Mouse (Mus musculus): ENCODE measurements around the gene Cox4i2.

Gene Cox4i2

DNA sequence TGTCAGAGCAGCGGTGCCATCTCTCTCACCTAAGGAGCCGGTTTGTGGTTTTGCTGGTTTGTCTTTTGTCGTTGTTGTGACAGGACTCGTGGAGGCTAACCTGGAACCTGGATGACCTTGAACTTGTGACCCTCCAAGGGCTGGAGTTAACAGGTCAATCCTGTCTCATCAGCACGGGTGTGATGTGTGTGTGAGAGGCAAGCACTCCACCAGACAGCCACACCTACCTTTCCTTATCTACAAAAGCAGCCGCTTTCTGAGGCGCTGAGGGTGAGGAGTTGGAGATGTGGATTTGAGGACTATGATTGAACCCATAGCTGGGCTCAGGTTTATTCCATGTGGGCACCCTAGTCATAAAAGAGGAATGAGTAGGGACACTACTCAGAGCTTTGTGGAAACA lies 15.7 kb downstream of the Cox4i2 start:
- no peak for DNase-seq (ENCODE audit: low spot score)

DNA sequence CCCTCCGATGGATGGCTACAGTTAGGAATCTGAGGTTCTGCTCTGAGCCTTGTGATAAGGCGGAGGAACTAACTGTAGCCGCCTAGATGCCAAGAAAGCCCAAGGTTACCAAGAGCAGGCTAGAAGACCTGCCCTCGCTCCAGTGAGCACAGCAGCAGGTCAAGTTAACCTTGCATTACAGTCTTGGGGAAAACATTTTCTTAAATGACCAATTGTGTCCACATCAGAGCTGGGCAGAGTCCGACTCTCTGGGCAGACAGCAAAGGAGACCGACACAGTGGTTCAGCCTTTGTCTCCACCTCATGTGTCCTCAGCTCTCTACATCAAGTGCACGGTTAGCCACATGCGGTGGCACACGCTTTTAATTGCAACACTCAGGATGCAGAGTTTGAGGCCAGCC lies 17.6 kb downstream of the Cox4i2 start:
- DNase-seq (ENCODE audit: low spot score) = no peak

DNA sequence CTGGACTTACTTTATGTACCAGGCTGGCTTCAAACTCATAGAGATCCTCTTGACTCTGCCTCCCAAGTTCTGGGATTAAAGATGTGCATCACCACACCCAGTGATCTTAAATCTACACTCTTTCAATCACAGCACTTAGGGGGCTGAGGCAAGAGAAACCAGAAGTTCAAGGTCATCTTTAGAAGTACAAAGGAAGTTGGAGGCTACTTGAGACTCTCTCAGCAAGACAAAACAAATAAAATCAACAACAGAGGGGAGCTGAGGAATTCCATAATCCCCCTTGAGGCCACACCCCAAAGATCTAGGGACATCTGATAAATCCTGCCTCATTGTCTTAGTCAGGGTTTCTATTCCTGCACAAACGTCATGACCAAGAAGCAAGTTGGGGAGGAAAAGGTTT lies 18.3 kb downstream of the Cox4i2 start:
- DNase-seq (ENCODE audit: low spot score) = no peak

DNA sequence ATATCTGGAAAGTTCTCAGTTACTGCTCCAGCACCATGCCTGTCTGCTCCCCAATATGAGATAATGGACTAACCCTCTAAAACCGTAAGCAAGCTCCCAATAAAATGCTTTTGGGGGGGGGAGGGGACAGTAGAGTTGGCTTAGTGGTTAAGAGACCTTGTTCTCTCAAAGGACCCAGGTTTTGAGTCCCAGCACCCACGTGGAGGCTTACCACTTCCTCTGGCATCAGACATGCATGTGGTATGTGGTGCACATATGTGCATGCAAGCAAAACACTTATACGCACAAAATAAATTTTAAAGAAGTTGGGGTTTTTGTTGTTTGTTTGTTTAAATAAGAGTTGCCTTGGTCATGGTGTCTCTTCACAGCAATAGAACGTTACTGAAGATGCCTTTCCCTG lies 21.4 kb downstream of the Cox4i2 start:
- DNase-seq (ENCODE audit: low spot score) = no peak

DNA sequence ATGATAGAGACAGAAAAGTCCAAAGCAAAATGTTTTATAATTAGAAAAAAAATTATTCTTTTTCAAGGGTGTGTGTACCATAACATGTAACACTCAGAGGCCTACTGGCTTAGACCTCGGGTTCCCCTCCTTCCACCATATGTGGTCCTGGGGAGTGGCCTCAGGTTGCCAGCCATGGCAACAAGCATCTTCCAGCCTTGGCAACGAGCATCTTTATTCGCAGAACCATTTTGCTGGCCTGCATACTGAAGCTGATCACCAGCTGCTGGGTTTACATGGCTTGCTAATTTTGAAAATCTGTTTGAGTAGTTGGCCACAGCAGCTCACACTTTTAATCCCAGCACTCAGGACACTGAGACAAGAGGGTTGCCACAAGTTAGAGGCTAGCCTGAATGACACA lies 22.0 kb downstream of the Cox4i2 start:
- DNase-seq (ENCODE audit: low spot score) = no peak

DNA sequence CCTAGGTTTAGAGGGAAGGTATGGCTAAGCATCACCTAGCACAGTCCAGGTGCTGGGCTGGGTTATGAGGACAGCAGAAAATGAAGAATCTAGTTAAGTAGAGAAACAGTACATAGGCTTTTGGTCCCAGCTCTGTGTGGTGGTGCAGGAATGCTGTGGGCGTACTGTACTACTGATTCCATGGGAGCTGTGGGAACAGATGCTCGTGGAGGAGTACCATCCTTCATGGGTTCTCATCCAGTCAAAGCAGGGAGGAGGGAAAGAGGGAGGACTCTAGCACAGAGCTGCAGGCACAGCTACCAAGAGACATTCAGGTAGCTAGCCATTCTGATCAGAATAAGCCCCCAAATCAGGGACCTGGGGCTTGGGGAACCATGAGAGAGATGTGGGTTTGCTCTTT lies 22.5 kb downstream of the Cox4i2 start:
- no peak for DNase-seq (ENCODE audit: low spot score)

DNA sequence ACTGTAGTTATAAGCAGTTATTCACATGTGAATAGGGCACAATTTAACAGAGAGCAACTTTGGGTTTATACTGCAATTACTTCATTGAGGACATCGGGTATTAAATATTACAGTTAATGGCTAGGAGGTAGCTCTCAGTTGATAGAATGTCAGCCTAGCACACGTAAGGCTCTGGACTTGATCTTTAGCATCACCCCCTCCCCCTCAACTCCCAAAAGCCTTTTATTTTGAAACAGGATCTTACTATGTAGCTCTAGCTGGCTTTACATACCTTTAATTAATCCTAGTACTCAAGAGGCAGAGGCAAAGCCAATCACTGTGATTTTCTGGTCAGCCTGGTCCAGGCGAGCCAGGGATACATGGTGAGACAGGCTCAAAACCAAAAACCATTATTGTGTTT lies 23.1 kb downstream of the Cox4i2 start:
- DNase-seq (ENCODE audit: low spot score) = no peak

DNA sequence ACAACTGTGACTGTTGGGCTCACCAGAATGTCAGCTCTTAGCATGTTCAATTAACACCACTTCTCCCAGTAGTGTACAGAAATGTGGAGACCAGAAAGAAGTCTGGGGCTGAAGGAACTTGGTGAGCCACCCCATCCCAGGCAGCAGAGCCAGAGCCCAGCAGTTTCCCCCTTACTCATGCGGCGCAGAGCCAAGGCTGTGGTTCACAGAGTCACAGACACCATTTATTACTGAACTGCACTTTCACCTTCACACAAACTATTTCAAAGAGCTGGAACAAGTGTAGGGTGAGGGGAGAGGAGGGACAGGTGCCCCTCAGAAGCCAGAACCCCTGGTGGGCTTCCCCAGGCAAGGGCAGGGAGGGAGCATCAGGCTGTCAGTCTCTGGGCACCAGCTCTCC lies 26.5 kb downstream of the Cox4i2 start:
- DNase-seq (ENCODE audit: low spot score) = no peak

DNA sequence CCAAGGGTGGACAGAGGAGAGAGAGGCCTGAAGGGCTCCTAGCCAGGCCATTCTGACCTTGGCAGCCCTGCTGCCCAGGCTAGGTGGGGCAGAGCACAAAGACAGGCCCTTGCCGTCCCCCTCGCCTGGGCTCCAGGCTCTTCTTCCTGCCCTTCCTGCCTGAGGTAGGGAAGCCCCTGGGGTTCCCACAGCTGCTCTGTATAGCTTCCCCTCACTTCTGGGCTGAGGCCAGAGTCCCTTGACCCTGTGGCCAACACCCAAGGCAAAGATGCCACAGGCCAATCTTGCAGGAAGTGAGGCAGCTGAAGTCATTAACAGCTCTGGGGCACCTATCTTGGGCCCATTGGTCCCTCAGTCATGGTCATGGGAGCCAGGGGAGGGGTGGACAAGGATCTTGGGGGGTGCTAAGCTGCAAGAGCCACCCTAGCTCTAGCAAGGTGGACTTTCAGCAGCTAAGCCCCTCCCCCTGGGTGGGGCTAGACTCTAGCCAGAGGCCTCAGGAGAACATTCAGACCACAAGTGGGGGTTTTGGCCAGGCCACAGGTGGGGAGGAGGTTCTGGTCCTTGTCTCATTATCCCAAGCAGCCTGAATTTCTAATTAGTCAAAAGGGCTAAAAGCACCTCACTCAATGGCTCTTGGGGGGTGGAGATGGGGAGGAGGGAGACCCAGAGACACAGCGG lies 27.2 kb downstream of the Cox4i2 start:
- no peak for DNase-seq (ENCODE audit: low spot score)

DNA sequence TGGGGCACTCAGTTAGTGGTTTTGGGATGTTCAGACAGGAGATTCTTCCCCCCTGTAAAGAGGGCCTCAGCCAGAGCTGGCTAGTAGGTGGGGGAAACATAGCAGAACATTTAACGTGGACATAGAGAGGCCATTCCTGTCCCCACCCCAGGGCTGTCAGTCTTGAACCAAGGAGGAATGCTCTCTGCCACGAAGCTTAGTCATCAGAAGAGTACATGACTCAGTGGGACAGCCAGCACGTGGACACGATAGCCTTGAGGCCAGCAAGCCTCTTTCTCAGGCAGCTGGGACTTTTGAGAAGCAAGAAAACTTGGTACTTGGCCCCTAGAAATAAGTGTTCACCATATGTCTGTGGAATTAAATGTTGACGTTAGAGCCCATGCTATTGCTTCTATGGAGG lies 28.7 kb downstream of the Cox4i2 start:
- no peak for DNase-seq (ENCODE audit: low spot score)

DNA sequence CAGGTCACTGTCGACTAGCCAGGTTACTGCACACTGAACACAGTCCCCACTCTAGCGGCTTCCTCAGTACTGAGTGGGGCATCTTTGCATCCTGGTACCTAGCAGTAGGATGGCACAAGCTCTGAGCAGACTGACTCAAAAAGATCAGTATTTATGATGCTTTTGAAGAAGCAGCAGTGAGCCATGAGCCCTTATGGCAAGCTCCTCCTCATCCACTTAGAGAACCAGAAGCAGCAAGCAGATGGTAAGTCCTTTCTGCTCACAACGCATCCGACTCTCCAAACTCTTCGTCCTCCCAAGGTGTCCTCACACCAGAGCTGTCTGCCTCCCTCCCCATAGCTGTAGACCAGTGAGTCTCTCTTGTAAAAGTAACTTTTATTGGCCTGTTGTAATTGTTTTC lies 29.3 kb downstream of the Cox4i2 start:
- DNase-seq (ENCODE audit: low spot score) = no peak

DNA sequence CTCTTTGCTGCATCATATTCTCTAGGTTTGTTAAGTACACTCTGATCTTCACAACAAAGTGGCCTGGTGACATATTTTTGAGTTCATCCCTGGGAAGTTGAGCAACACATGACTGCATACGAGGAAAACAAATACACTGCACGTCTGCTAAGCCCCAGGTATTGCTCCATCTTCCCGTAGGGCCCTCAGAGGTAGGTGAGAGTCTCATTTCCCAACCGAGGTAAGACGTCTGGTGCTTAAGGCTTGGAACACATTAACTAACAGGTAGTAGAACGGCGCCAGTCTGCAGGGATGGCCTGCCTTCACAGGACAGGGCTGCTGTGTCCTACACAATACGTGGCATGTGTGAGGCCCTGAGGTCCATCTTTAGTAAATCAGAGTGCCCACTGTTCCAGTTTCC lies 30.7 kb downstream of the Cox4i2 start:
- no peak for DNase-seq (ENCODE audit: low spot score)

DNA sequence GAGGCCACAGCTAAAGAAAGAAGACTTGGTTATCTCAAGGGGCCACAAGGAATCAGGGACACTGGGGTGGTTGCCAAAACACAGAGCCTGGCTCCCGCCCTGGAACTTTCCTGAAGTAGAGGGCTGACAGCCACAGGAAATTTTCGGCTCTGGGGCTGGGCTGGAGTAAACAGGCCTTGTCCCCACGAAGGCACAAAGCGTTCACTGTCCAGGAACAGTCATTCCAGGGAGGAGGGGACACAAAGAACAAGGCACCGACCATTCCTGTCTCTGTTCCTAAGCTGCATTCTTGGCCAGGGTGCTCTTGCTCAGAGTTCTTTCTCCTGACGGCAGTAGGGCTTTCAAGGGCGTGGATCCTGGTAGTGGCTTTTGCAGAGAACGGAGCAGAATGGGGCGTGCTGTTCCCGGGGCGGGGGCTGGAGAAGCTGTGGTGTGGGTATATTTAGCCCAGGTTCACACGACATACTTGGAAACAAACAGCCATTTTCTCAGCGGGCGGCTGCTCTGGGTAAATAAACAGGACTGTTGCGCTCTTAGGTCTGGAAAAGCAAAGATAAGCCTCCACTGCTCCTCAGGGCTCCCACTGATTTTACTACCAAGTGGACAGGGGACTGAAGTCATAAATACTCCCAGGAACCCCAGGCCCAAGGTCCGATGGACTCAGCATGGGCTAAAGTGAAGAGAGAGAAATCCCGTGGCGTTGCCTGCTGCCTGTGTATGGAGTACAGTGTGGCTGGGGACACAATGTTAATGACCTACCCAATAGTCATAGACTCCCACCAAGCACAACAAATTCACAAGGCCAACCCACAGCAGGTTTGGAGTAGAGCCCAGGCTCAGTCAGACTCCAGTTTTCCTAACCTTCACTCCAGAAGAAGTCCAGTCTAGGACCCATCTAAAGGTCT lies 31.7 kb downstream of the Cox4i2 start:
- no peak for DNase-seq (ENCODE audit: low spot score)

DNA sequence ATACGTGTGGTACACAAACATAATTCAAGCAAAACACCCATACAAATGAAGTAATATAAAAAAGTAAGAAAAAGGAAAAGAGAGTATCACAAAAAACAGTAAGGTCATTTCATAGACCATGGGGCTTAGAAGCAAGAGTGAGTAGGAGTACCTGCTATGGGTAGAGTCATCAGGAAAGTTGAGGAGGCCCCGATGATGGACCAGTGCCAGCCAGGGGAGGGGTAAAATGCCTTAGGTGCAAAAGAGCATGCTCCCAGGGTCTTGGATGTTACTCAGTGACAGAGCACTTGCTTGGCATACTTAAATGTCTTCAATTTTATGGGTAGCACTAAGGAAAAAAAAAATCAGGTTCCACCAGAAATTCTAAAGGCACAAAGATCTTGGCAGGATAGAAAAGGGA lies 33.2 kb downstream of the Cox4i2 start:
- no peak for DNase-seq (ENCODE audit: low spot score)

DNA sequence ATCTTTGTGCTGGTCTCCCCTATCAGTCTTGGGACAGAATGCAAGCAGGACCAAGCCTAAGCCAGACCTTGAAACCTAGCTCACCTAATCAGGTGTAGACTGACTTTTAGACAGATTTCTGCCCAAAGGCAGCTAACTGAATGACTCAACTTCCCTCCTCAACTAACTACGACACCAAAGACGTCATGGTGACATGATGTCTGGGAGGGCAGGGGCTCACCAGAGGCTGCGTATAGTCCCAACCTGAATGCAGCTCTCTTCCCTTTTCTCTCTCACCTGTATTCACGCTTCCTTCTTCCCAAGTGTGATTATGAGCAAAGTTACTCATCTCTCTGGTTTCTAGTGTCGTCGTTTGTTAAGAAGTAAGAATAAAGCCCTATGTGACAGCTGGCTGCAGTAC lies 33.6 kb downstream of the Cox4i2 start:
- no peak for DNase-seq (ENCODE audit: low spot score)

DNA sequence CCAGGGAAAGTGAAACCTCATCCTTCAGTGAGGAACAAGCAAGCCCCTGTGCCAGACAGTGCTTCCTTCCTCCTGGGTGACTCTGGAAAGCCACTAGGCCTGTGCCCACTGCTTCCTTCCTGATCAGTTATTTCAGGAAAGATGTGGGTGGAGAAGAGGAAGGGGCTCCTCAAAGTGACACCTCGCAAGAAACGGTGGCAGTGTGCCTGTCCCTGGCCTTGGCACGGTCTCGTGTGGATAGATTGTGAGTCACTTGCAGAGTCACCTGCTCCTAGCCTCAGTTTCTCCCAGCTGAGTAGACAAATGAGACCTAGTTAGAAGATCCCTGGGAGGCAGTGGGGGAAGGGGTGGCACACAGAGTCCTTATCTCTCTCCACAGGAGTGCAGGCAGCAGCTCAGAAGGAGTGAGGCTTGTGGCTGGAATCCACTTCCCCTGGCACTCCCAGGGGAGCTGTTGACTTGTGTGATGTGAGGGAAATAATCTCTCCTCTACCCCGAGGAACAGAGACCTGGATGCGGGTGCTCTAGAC lies 35.0 kb downstream of the Cox4i2 start:
- peak; percentile 41 for DNase-seq (ENCODE audit: low spot score)

DNA sequence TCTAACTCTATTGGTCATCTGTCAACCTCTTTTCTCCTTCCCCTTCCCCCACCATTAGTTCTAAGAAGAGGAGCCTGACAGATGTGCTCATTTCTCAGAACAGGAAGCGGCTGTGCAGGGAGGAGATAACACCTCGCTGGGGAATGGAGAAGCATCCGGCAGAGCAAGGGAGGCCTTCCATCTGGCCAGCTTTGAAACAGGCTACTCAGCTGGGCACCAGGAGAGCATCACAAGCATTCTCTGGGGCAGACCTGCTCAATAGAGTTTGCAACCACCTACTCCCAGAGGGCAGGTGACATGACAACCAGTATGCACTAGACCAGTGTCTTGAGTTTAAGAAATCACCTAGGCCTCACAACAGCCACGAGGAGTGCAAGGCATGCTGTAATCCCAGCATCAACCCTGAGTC lies 35.6 kb downstream of the Cox4i2 start:
- no peak for DNase-seq (ENCODE audit: low spot score)

DNA sequence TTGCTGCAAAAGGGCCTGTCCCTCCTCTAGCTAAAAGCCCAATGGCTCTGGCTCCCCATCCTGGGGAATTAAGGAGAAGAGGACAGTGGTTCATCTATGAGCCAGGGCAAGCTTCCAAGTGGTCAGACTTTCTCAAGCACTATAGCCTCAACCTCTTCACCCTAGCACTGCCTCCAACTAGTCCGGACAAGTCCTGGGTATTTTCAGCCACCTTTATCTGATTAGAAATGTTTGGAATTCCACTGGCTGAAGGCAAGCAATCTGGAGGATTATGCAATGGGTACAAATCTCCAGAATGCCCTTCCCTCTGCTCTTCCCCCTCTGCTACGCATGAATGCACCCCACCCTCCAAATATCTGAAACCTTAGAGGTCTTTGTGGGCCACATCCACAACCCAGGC lies 38.5 kb downstream of the Cox4i2 start:
- no peak for DNase-seq (ENCODE audit: low spot score)

DNA sequence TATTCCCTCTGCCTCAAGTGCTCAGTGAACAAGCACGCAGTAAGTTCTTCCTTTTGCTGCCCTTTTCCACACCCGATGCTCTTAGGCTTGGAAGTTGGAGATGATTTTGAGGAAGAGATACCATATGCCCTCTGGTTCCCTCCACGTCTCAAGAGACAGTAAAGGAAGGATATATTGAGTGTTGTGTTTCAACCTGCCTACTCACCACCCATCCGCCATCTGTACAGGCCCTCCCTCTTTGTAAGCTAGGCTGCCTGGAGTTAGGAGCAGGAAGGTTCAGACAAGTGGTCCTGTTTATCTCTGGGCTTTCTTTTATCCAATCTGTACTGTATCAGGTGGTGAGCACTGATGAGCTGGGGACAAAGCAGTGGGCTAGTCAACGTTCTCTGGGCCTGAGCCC lies 39.4 kb downstream of the Cox4i2 start:
- DNase-seq (ENCODE audit: low spot score) = no peak

DNA sequence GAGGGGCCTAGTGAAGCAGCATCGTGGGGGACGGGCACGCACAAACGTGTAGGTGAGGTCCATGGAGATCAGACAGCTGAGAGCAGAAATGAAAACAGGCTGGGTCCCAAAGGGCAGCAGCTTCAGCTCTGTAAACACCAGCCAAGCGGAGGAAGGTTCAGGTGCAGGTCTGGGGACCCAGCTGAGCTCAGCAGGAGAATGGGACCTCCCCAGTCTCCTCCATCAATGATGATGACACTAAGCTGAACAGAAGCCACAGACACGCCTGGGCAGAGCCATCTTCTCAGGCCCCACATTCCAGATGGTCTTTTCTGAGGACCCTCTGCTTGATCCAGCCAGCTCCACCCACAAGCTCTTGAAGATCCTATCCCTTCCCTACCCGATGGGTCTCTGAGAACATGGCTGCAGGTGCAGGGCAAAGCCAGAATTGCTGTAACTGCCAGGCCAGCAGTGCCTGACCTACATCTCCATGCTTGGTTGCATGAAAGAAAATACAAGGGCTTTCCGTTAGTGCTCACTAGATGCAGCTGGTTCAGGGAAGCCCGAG lies 40.4 kb downstream of the Cox4i2 start:
- DNase-seq (ENCODE audit: low spot score) = peak; percentile 18

DNA sequence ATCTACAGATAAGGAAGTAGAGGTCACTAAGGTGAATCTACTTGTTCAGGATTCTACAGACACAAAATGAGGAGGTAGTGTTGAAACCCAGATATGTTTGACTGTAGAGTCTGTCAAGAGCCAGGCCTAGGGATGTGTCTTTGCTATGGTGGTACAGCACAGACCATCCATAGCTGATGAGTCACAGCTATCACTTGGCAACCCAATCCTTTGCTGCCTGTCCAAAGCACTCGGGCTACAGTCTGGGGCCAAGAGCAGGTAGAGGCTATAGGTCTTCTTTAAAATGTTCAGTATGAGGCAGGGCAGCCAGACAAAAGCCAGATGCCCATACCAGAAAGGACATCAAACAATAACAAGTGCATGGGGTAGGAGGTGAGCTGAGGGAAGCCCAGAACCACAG lies 43.6 kb downstream of the Cox4i2 start:
- no peak for DNase-seq (ENCODE audit: low spot score)

DNA sequence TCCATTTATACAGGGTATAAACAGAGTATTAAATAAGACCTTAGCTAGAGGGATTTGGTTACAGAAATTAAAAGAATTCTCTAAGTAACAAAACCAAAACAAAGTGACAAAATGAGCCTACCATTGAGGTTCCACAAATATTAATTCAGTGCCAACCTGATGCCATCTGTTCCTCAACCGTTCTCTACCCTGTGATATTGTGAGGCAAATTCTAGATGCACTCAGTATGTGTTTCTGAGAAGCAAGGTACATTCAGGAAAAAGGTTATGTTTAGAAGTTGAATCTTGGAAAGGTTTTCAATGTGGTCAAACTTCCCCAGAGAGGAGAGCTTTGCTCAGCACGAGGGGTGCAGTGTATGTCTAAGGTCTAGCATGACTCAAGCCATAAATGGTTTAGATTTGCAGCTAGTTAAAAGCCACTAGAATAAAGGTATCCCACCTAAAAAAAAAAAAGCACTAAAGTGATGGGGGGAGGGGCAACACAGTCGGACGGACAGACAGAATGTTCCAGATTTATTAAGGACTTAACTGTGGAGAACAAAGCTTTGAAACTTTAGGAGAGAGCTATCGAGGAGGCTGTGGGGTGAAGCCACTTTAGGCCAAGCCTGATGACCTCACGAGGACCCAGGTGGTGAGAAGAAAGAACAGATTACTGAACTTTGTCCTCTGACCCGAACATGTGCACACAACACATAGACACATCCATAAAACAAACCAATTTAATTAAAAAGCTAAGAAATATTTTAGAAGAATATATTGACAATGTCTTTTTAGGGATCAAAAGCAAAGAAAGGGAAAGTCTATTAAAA lies 46.2 kb downstream of the Cox4i2 start:
- DNase-seq (ENCODE audit: low spot score) = no peak
